ENCODE assay signal across 1 mouse cellular context in genomic region chr9:57744462-57745091, GRCm38 (mm10).
TF ChIP-seq lines count a peak whose summit lies in the region.

No protein-coding gene starts in this region.

TF ChIP-seq in C2C12, 6 proteins besides CTCF, POLR2A, EP300 and RAD21 (continued from another document):
- TF ChIP-seq MYOG (IDR thresholded peaks at IDR 0.05; ENCODE audit: control insufficient read depth, extremely low read depth, insufficient read length) (no peak), USF1 (IDR thresholded peaks at IDR 0.05; ENCODE audit: low read depth) (no peak)
